35 mouse cellular contexts compared by ENCODE assay signal in the genomic region with DNA sequence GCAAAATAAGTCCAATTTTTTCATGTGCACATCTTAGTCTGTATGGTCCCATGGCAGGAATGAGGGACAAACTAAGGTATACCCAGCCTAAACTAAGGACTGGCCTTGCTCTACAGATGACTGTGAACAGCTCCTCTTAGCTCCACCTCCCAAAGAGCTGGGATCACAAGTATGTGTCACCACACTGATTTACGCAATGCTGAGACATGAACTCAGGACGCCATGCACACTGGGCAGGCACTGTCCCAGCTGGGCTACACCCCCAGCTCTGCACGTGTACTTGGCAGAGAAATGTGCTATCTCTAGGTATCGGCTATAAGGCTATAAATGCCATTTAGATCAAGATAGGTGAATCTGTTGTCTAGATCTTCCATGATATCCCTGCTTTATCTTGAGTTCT. TPM values are rescaled to one million over a fixed set of nuclear protein-coding genes. Genes with fewer than 3 reads are reported as not detected.
DNase-seq lines count a peak whose midpoint lies in the region; ATAC-seq lines count a peak whose summit lies in the region.
"Had no signal": no experiment of that assay in that cellular context is flagged by ENCODE, and none has a peak within 500 bp of the region (broad histone marks: within the 10 kb centered on the region; RNA-seq: fewer than 3 reads in every experiment).

No protein-coding gene starts in this region.

- no peaks in the 10 kb centered on the region for H3K36me3 ChIP-seq in forebrain, embryonic 14.5 days (ENCODE audit: control insufficient read depth, insufficient read depth, low read length)
- H3K36me3 ChIP-seq: embryonic facial prominence, embryonic 15.5 days; forebrain, embryonic 15.5 days; G1E; heart, embryonic 13.5 days; hindbrain, embryonic 10.5 days; hindbrain, embryonic 15.5 days; midbrain, embryonic 12.5 days had no signal

- no peak for ATAC-seq in forebrain, embryonic 14.5 days
- ATAC-seq: forebrain, embryonic 15.5 days; inflammation-experienced regulatory T-cells, adult 6 months had no signal

- no peak overlapping the region for H3K4me3 ChIP-seq in forebrain, embryonic 14.5 days (ENCODE audit: low read depth, low read length)
- H3K4me3 ChIP-seq: embryonic facial prominence, embryonic 15.5 days; forebrain, embryonic 15.5 days; heart, embryonic 13.5 days; hindbrain, embryonic 10.5 days; hindbrain, embryonic 15.5 days; megakaryocyte, embryonic 14.5 days; midbrain, embryonic 12.5 days had no signal

- H3K9ac ChIP-seq in forebrain, embryonic 14.5 days (ENCODE audit: low read length) = no peak overlapping the region
- H3K9ac ChIP-seq: embryonic facial prominence, embryonic 15.5 days; forebrain, embryonic 15.5 days; heart, embryonic 13.5 days; hindbrain, embryonic 15.5 days; midbrain, embryonic 12.5 days had no signal

- H3K4me2 ChIP-seq in forebrain, embryonic 14.5 days (ENCODE audit: low read length) = no peak overlapping the region
- H3K4me2 ChIP-seq: embryonic facial prominence, embryonic 15.5 days; forebrain, embryonic 15.5 days; heart, embryonic 13.5 days; hindbrain, embryonic 15.5 days; liver, embryonic 11.5 days; midbrain, embryonic 12.5 days had no signal

- H3K27me3 ChIP-seq in forebrain, embryonic 14.5 days (replicated peaks; ENCODE audit: control insufficient read depth, insufficient read depth, low read length) = no peaks in the 10 kb centered on the region
- H3K27me3 ChIP-seq: embryonic facial prominence, embryonic 15.5 days; forebrain, embryonic 15.5 days; heart, embryonic 13.5 days; hindbrain, embryonic 15.5 days; midbrain, embryonic 12.5 days had no signal

- WGBS in forebrain, embryonic 14.5 days = 80% methylated on average over 4 of the region's 4 CpGs

- no peak overlapping the region for H3K27ac ChIP-seq in forebrain, embryonic 14.5 days (ENCODE audit: low read depth, low read length)
- H3K27ac ChIP-seq: embryonic facial prominence, embryonic 15.5 days; forebrain, embryonic 15.5 days; heart, embryonic 13.5 days; hindbrain, embryonic 10.5 days; hindbrain, embryonic 15.5 days; kidney, postnatal 0 days; midbrain, embryonic 12.5 days had no signal

- no peaks in the 10 kb centered on the region for H3K9me3 ChIP-seq in forebrain, embryonic 14.5 days (replicated peaks; ENCODE audit: control insufficient read depth, low read length)
- H3K9me3 ChIP-seq: embryonic facial prominence, embryonic 15.5 days; forebrain, embryonic 15.5 days; G1E; heart, embryonic 13.5 days; hindbrain, embryonic 10.5 days; hindbrain, embryonic 15.5 days; midbrain, embryonic 12.5 days had no signal

- H3K4me1 ChIP-seq in forebrain, embryonic 14.5 days (ENCODE audit: control insufficient read depth, insufficient read depth, low read length) = no peaks in the 10 kb centered on the region
- H3K4me1 ChIP-seq: embryonic facial prominence, embryonic 15.5 days; forebrain, embryonic 15.5 days; heart, embryonic 13.5 days; hindbrain, embryonic 10.5 days; hindbrain, embryonic 15.5 days; megakaryocyte, embryonic 14.5 days; midbrain, embryonic 12.5 days had no signal

- peak; percentile 30 for DNase-seq in adrenal gland, postnatal 10 days
- no peak for DNase-seq in adrenal gland, adult 8-10 months
- peak; percentile 16 for DNase-seq in 3T3-L1 (ENCODE audit: low read depth, low spot score)
- peak; percentile 29 for DNase-seq in adrenal gland, postnatal 14 days
- peak; percentile 64 for DNase-seq in gonadal fat pad, adult 2 months (ENCODE audit: low read depth)
- no peak for DNase-seq in forebrain, embryonic 14.5 days (ENCODE audit: low spot score)
- no peak for DNase-seq in right cerebral cortex, postnatal 25 days
- DNase-seq in urinary bladder, adult 18-20 months (ENCODE audit: low spot score in 2 of 2) = no peak
- DNase-seq: cerebellum, adult 2 months; cerebellum, postnatal 14 days; gastrocnemius, postnatal 25 days; heart, postnatal 10 days; kidney, adult 2 months; layer of hippocampus, adult 9-11 months; lung, postnatal 36 days; right cerebral cortex, adult 18-20 months; right cerebral cortex, postnatal 4 days; thymus, adult 2 months; thymus, postnatal 36 days had no signal

RNA-seq across cellular contexts. Expression of gene Hlx, which starts 29.6 kb away (rescaled TPM):
- 10 to 100 TPM; 40.7 to 47.8 TPM for total RNA-seq in adrenal gland, postnatal 10 days (2021)
- 10 to 100 TPM; 10.0 to 16.0 (median 12.7) TPM for total RNA-seq in adrenal gland, adult 8-10 months (2022)
- 35.5 and 39.5 TPM in 2 replicates for total RNA-seq in adrenal gland, postnatal 14 days (2021)
- 9.1 and 9.2 TPM in 2 replicates for polyA plus RNA-seq in gonadal fat pad, adult 2 months (2012; rRNA removed)
- 0.99 and 1.4 TPM in 2 replicates for polyA plus RNA-seq in forebrain, embryonic 14.5 days (2014; fragmentation: Nextera tagmentation; extraction: Ambion mirVana)
- polyA plus RNA-seq: inflammation-experienced regulatory T-cells, adult 6 months had no signal

RNA-seq across cellular contexts. Expression of gene Marc1, which starts 49.1 kb away (rescaled TPM):
- total RNA-seq in adrenal gland, postnatal 10 days (2021) = 10 to 100 TPM; 15.0 to 43.0 TPM
- total RNA-seq in adrenal gland, adult 8-10 months (2022) = 1 to 10 TPM in 3 of 4 experiments, under 1 TPM in 1; 0.68 to 3.5 (median 1.6) TPM
- total RNA-seq in adrenal gland, postnatal 14 days (2021) = 1.5 and 30.7 TPM in 2 replicates
- 7.9 and 38.4 TPM in 2 replicates for polyA plus RNA-seq in gonadal fat pad, adult 2 months (2012; rRNA removed)
- polyA plus RNA-seq in forebrain, embryonic 14.5 days (2014; fragmentation: Nextera tagmentation; extraction: Ambion mirVana) = not detected in 2 replicates
- total RNA-seq: G1E; heart, adult 8-10 months; heart, postnatal 10 days; left cerebral cortex, postnatal 10 days; monocyte, adult 5-6 weeks; neutrophil, adult 5-6 weeks had no signal
- polyA plus RNA-seq: cerebellum, adult 2 months; forebrain, embryonic 15.5 days; G1E; heart, embryonic 13.5 days; hindbrain, embryonic 10.5 days; inflammation-experienced regulatory T-cells, adult 6 months; limb, embryonic 11.5 days had no signal

Comparison
In these comparisons a context has a peak if more than half of its experiments do, and no peak if none do; other contexts are left out.
1. DNase-seq: peak in adrenal gland, postnatal 10 days (single experiment), 3T3-L1 (single experiment), adrenal gland, postnatal 14 days (single experiment) and gonadal fat pad, adult 2 months (single experiment); none in adrenal gland, adult 8-10 months (single experiment), forebrain, embryonic 14.5 days (single experiment), right cerebral cortex, postnatal 25 days (single experiment) and urinary bladder, adult 18-20 months (0 of 2).